Mouse (Mus musculus) ovary, postnatal 36 days (tissue): ENCODE data around the gene Hoxa1.

ENCODE experiments used
- DNase-seq: peaks from one replicate; pipeline ENCODE4 v3.0.0; 2022; ENCODE audit warnings: low spot score, mixed read lengths

Gene Hoxa1

GRCm38 (mm10) chr6:52157466-52158275 lies 446 bp downstream of the Hoxa1 start:
- no peak for DNase-seq

GRCm38 (mm10) chr6:52156551-52157200 lies 1.4 kb downstream of the Hoxa1 start:
- DNase-seq, result no peak

DNA sequence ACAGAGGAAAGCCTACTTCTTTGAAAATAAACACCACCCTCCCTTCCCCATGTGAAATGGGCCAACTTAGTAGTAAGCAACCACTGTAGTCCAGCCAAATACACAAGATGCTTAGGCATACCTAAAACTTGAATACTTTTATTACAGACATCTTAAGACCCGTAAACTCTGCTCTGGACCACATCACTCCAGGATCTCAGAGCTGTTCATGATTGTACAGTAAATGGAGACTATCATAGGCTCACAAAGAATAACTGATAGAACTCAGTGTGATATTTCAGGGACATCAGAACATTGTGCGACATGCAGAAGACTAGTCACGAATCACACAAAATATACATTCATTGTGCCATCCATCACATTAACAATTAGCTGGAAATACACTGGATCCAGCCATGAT lies 2.6 kb downstream of the Hoxa1 start:
- no peak for DNase-seq

- no peak for DNase-seq
These were observed 4.1 kb downstream of the Hoxa1 start for GRCm38 (mm10) chr6:52154044-52154443.

GRCm38 (mm10) chr6:52153270-52153669 lies 4.8 kb downstream of the Hoxa1 start:
- DNase-seq, result no peak

- DNase-seq, result no peak
These were observed 5.6 kb downstream of the Hoxa1 start for GRCm38 (mm10) chr6:52152226-52153193.

DNA sequence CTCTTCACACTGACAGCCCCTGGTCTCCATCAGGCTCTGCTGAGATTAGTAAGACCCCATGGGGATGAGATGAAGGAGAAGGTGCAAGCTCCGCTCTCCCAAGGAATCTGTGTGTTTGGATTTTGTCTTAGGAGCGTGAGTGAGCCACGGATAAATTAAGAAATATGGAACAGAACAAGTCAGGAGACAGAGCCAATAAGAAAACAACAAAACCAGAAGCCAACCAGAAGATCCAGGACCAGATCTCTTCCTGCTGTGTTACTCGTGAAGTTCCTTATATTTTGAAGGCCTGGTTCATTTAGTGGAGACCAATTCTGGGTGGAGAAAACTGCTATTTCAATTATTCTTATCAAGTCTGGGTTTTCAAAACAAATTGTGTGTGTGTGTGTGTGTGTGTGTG lies 6.5 kb downstream of the Hoxa1 start:
- no peak for DNase-seq

- no peak for DNase-seq
These were observed 7.6 kb downstream of the Hoxa1 start for GRCm38 (mm10) chr6:52150401-52150966.

- DNase-seq, result no peak
These were observed 19.0 kb downstream of the Hoxa1 start for GRCm38 (mm10) chr6:52139115-52139514.

- no peak for DNase-seq
These were observed 19.5 kb downstream of the Hoxa1 start for GRCm38 (mm10) chr6:52138576-52138975.

DNA sequence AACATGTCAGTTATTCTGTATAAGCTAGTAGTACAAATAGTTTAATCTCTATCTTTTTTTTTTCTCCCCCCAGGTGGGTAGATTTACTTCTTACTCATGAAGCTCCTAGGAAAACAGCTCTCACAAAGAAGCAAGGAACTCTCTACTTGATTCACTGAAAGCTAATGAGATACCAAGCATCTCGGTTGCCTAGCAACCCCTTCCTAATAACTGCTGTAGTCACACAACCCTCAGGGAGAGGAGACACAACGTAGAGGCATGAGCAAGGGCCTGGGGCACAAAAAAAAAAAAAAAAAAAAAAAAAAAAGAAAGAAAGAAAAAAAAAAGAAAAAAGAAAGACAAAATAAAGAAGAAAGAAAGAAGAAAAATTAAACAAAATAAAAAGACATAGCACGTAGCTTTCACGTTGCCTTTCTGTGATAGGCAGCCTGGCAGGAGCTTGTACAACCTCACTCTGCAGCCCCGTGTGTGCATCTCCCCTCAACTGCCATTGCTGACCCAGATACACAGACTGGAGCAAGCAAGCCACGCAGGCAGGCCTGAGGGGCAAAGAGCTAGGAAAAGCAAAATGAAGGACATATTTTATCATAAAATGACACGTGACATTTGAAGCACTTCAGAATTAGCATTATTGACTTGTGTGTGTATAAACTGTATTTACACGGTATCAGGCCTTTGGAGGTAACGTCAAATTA lies 20.1 kb downstream of the Hoxa1 start:
- DNase-seq, result no peak

GRCm38 (mm10) chr6:52123673-52124072 lies 34.4 kb downstream of the Hoxa1 start:
- no peak for DNase-seq

DNA sequence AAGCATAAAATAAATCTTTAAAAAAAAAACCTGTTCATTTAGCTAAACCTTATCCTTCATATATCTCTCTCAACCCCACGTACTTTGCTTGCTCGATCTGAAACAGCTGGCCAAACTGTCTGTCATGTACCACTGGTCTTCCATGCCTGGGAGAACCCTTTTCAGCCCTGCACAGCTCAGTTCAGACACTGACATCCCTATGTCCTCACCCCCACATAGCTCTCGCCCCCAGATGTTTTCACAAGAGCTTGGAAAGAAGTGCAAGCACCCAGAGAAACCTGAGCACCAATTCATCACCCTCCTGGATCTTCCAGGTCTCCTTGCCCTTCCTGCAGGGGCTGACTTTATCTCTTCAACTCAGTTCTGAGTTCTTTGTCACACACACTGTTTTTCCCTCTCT lies 36.9 kb downstream of the Hoxa1 start:
- no peak for DNase-seq

DNA sequence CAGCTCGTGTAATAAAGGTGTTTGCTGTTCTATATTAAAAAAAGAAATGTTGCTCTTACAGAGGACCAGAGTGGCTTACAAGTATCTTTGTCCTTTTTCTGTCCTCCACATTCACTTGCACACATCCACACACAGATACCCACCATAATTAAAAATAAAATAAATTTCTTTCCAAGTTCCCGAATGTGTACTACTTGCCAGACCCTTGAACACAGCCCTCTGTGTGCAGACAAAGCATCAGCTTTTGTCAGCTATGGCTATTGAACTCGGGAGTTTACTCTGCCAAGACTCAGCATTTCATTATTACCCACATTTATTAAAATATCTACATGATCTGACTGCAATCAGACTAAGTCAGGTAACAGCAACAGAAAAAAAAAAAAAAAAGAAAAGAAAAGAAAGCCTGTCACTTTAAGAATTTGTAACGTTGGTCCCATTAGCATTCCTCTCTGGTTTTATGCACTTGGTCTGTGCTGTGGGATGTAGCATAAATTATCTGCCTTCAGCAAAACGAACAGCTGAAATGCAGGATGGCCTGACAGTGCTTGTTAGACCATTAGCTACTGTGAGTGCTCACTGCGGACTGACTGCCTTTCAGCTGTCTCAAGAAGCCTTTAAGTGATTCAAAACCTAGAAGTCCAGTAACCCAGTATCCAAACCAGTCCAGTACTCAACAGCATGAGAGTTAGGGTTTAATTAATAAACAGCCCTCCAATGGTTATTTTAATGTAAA lies 39.0 kb downstream of the Hoxa1 start:
- no peak for DNase-seq

- DNase-seq, result no peak
These were observed 42.2 kb downstream of the Hoxa1 start for GRCm38 (mm10) chr6:52115899-52116298.

DNA sequence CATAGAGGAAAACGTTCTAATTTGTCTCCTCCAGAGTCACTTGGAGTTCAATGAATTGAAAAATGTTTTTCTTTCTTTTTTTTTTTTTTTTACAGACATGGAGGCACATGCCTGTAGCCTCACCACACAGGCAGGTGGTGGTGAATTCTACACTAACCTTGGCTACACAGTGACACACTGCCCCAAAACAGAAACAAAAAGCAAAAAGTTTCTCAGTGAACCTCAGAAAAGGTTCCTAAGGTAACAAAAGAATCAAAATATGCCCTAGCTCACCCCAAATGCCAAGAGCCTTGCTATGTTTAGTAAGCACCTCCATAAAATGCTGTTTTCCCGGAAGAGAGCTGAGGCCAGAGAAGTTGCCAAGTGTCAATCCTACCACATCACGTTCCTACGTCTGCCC lies 46.3 kb downstream of the Hoxa1 start:
- DNase-seq, result no peak

GRCm38 (mm10) chr6:52107400-52107799 lies 50.7 kb downstream of the Hoxa1 start:
- no peak for DNase-seq

DNA sequence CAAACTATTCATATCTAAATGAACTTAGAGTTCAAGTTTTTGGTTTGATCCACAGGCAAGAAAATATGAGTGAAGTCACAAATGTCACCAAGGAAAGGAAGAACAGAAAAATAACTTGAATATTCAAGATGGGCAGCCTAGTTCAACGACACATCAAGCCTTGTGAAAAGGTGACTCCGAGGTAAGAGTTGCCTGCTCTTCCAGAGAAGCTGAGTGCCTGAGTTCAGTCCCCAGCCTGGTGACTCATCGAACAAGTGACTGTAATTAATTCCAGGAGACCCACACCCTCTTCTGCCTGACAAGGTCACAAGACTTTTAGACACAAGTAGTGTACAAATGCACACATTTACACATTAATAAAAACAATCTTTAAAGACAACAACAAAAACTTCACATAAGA lies 51.4 kb downstream of the Hoxa1 start:
- DNase-seq, result no peak

GRCm38 (mm10) chr6:52106178-52106577 lies 51.9 kb downstream of the Hoxa1 start:
- DNase-seq, result no peak
